Mouse (Mus musculus) inflammation-experienced regulatory T-cells, adult 6 months (primary cell): Measurements from ENCODE around the gene Prl7a2. TPM values are rescaled to one million over a fixed set of nuclear protein-coding genes. Genes with fewer than 3 reads are reported as not detected.

Source experiments
- ATAC-seq: one replicate; pipeline ENCODE4 v1.8.0; 2017
- polyA plus RNA-seq, 3 experiments: library from polyadenylated mRNA; unstranded; fragments of 100-300 nt; shearing (Covaris generic); gene quantifications; one replicate each; pipeline ENCODE4 v1.2.1; 2017

Prl7a2 gene
- not detected for polyA plus RNA-seq

DNA sequence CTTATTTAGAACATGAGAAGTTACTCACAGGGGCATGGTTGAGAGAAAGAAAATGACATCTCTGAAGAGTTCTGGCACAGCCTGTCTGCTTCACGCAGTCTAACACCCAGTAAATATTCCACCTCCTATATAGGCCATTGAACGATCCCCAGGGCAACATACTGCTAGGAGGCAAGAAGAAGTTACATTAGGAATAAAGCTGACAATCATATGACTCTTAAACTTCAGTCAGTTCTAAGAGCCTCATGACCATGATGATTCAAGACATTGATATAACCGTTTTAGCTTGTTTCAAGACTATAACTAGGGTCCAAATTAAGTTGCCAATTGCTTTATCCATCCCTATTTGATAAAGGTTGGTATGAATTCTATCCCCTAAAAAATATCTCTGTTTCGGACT is at the start of gene Prl7a2:
Prl7a2 (minus strand) TSS at position 101 of the 400 bp plus-strand sequence.
- ATAC-seq, result no peak

GRCm38 (mm10) chr13:27716636-27717035 is 48.8 kb upstream of the Prl7a2 start, which contains the start of gene Prl7d1:
Gene Prl7d1 (minus strand): TSS chr13:27716736.
- ATAC-seq, result no peak

DNA sequence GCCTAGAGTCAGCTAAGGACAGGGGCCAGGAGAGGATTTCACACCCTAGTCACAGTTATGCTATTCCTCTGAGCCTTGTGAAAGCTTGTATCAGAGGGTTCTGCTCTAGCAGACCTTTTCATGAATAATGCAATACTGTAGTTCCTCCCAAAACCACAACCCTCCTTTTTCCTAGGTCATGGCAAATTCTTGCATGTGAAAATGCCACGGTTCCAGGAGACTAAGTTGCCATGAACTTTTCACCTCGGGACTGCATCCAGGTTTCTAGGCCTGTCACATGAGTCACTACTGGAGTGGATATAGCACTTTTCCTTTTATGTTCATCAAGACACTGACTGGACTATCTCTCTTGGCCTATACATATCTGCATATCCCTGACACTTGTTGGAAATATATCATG is 38.7 kb upstream of the Prl7a2 start:
- ATAC-seq, result no peak

- no peak for ATAC-seq
These were observed 7.1 kb downstream of the Prl7a2 start for GRCm38 (mm10) chr13:27660747-27661146.

- no peak for ATAC-seq
These were observed 25.4 kb downstream of the Prl7a2 start, which contains the start of gene Prl7a1 for GRCm38 (mm10) chr13:27642393-27642792. Gene Prl7a1 (minus strand): TSS chr13:27642493.

DNA sequence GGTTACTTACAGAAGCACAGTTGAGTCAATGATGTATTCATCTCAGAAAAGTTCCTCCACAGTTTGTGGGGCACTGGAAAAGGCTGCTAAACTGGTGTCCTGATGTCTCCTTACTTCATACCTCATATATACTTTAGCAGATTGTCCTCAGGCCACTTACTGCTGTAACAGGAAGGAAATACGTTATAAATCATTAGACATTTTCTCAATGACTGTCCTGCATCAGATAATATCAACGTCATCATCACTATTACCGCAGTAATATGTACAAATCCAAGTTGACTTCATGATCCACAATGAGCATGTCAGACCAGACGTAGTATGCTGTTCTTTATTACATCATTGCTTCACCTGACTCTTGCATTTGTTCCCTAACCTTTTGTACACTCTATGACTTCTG is 57.4 kb downstream of the Prl7a2 start, which contains the start of gene Prl7b1:
Prl7b1 (minus strand) TSS at position 101 of the 400 bp plus-strand sequence.
- ATAC-seq, result no peak

Other genes with a start within 250 kb of the Prl7a2 start
- not detected for gene Prl8a6, start 229.3 kb downstream of the Prl7a2 start, polyA plus RNA-seq
- gene Prl8a8, start 154.8 kb downstream of the Prl7a2 start, polyA plus RNA-seq, result not detected
- gene Prl8a9, start 103.4 kb downstream of the Prl7a2 start, polyA plus RNA-seq, result not detected
- gene Prl8a1, start 85.9 kb downstream of the Prl7a2 start, polyA plus RNA-seq, result not detected
- gene Prl7b1, start 57.5 kb downstream of the Prl7a2 start, polyA plus RNA-seq, result not detected
- not detected for gene Prl7a1, start 25.5 kb downstream of the Prl7a2 start, polyA plus RNA-seq
- not detected for gene Prl7d1, start 48.7 kb upstream of the Prl7a2 start, polyA plus RNA-seq
- gene Prl7c1, start 112.8 kb upstream of the Prl7a2 start, polyA plus RNA-seq, result not detected
- not detected for gene Prl2a1, start 133.6 kb upstream of the Prl7a2 start, polyA plus RNA-seq
- not detected for gene Prl2c1, start 181.3 kb upstream of the Prl7a2 start, polyA plus RNA-seq